Mouse (Mus musculus) CH12F3 (cell line): ENCODE measurements around the gene Nmnat1.
"Not testable (repeated sequence)": the region's sequence is repeated elsewhere in the genome, so short reads cannot be mapped to it uniquely, and the experiment has no call there.

Source experiments
- in situ Hi-C: fragments of 300-500 bp; cut with MboI; formaldehyde crosslinking; loops from 2 replicates; pipeline ENCODE4 v1.14.3; 2020; ENCODE audit warnings: low sequenced_read_pairs

The Nmnat1 gene

GRCm38 (mm10) chr4:149491151-149491550, 6.1 kb upstream of the Nmnat1 start:
- in situ Hi-C loops: no loop called here

- in situ Hi-C loops: no loop called here
Observed at GRCm38 (mm10) chr4:149489415-149490240, 4.6 kb upstream of the Nmnat1 start.

- in situ Hi-C loops: no loop called here
Observed at GRCm38 (mm10) chr4:149487729-149488128, 2.7 kb upstream of the Nmnat1 start.

- in situ Hi-C loops: no loop called here
Observed at GRCm38 (mm10) chr4:149485825-149486206, 814 bp upstream of the Nmnat1 start.

GRCm38 (mm10) chr4:149484566-149484965, 436 bp downstream of the Nmnat1 start:
- in situ Hi-C loops: no loop called here

- in situ Hi-C loops: no loop called here
Observed at GRCm38 (mm10) chr4:149477078-149477477, 7.9 kb downstream of the Nmnat1 start, which contains the start of gene Tmem274. Gene Tmem274, plus strand, starts transcription at chr4:149477378.

- in situ Hi-C loops: no loop called here
Observed at GRCm38 (mm10) chr4:149475096-149475495, 9.9 kb downstream of the Nmnat1 start.

GRCm38 (mm10) chr4:149469557-149469956, 15.4 kb downstream of the Nmnat1 start:
- in situ Hi-C loops: no loop called here

- in situ Hi-C loops: no loop called here
Observed at GRCm38 (mm10) chr4:149463435-149463950, 21.5 kb downstream of the Nmnat1 start.

GRCm38 (mm10) chr4:149462305-149462971, 22.6 kb downstream of the Nmnat1 start:
- in situ Hi-C loops: no loop called here

GRCm38 (mm10) chr4:149461579-149462304, 23.3 kb downstream of the Nmnat1 start:
- in situ Hi-C loops: no loop called here

- in situ Hi-C loops: not testable (repeated sequence)
Observed at GRCm38 (mm10) chr4:149460475-149460874, 24.5 kb downstream of the Nmnat1 start.

- in situ Hi-C loops: no loop called here
Observed at GRCm38 (mm10) chr4:149459425-149459824, 25.6 kb downstream of the Nmnat1 start.

GRCm38 (mm10) chr4:149458526-149458925, 26.5 kb downstream of the Nmnat1 start:
- in situ Hi-C loops: no loop called here

- in situ Hi-C loops: no loop called here
Observed at GRCm38 (mm10) chr4:149457831-149458430, 27.1 kb downstream of the Nmnat1 start.

GRCm38 (mm10) chr4:149457163-149457562, 27.8 kb downstream of the Nmnat1 start:
- in situ Hi-C loops: not testable (repeated sequence)

- in situ Hi-C loops: no loop called here
Observed at GRCm38 (mm10) chr4:149454879-149455278, 30.1 kb downstream of the Nmnat1 start, which contains the start of gene Rbp7. Gene Rbp7, minus strand, starts transcription at chr4:149454978.

- in situ Hi-C loops: no loop called here
Observed at GRCm38 (mm10) chr4:149454263-149454662, 30.7 kb downstream of the Nmnat1 start.

GRCm38 (mm10) chr4:149453656-149454055, 31.3 kb downstream of the Nmnat1 start:
- in situ Hi-C loops: no loop called here

- in situ Hi-C loops: no loop called here
Observed at GRCm38 (mm10) chr4:149450636-149451035, 34.4 kb downstream of the Nmnat1 start.

- in situ Hi-C loops: no loop called here
Observed at GRCm38 (mm10) chr4:149446309-149446708, 38.7 kb downstream of the Nmnat1 start.
